Mouse (Mus musculus) erythroid progenitor cell, adult 5-6 weeks (primary cell): ENCODE results near the gene C330007P06Rik. TPM values are rescaled to one million over a fixed set of nuclear protein-coding genes. Genes with fewer than 3 reads are reported as not detected.
"Not testable (repeated sequence)": the region's sequence is repeated elsewhere in the genome, so short reads cannot be mapped to it uniquely, and the experiment has no call there.

Experiments
- ATAC-seq: replicated peaks from 2 replicates; pipeline ENCODE4 v1.8.0; 2016; ENCODE audit warnings: moderate number of reproducible peaks, mild to moderate bottlenecking, moderate TSS enrichment, inconsistent platforms; ENCODE audit not compliant: poor library complexity, low FRiP score, severe bottlenecking
- total RNA-seq, 2 experiments: library from RNA; stranded (forward) in 1 of 2; stranded (reverse) in 1 of 2; fragments of 150-400 nt in 1 of 2; fragments of 186-747, 209-891 nt in 1 of 2; gene quantifications; 2 replicates each; pipeline versions ENCODE4 v1.2.3 to v1.2.4; 2015 to 2017; ENCODE audit warnings: low replicate concordance in 2 of 2

C330007P06Rik gene
- total RNA-seq, 2 experiments from 2014 or later: 28.6 to 31.4 TPM

- ATAC-seq: no peak
Measured at GRCm38 (mm10) chrX:36805466-36806235, 68.3 kb downstream of the C330007P06Rik start.

GRCm38 (mm10) chrX:36804196-36804595 lies 69.7 kb downstream of the C330007P06Rik start:
- ATAC-seq: no peak

GRCm38 (mm10) chrX:36803189-36803588 lies 70.7 kb downstream of the C330007P06Rik start:
- ATAC-seq: no peak

GRCm38 (mm10) chrX:36799131-36799879 lies 74.6 kb downstream of the C330007P06Rik start:
- ATAC-seq: no peak

GRCm38 (mm10) chrX:36796734-36797133 lies 77.2 kb downstream of the C330007P06Rik start:
- ATAC-seq: not testable (repeated sequence)

- peak; percentile 75 for ATAC-seq
Measured at GRCm38 (mm10) chrX:36796163-36796581, 77.7 kb downstream of the C330007P06Rik start.

GRCm38 (mm10) chrX:36795424-36796162 lies 78.3 kb downstream of the C330007P06Rik start, which contains the start of gene Slc25a5:
TSS of gene Slc25a5 (plus strand) at chrX:36795651.
- peak; percentile 99 for ATAC-seq

GRCm38 (mm10) chrX:36794571-36794970 lies 79.3 kb downstream of the C330007P06Rik start:
- ATAC-seq: no peak

GRCm38 (mm10) chrX:36789360-36789759 lies 84.6 kb downstream of the C330007P06Rik start:
- ATAC-seq: no peak

GRCm38 (mm10) chrX:36777694-36778093 lies 96.2 kb downstream of the C330007P06Rik start:
- ATAC-seq: no peak

- ATAC-seq: no peak
Measured at GRCm38 (mm10) chrX:36775520-36775919, 98.4 kb downstream of the C330007P06Rik start.

Other genes with a start within 250 kb of the C330007P06Rik start
- 0.36 TPM in 1 of 2 replicates, not detected in the other for gene Akap17b, start 228.7 kb downstream of the C330007P06Rik start, total RNA-seq (2015; ENCODE audit: low replicate concordance)
- gene Akap17b, start 228.7 kb downstream of the C330007P06Rik start, total RNA-seq (2017; ENCODE audit: low replicate concordance): 0.26 TPM in 1 of 2 replicates, not detected in the other
- not detected in 2 replicates for gene Slc25a43, start 130.5 kb downstream of the C330007P06Rik start, total RNA-seq (2015; ENCODE audit: low replicate concordance)
- not detected in 2 replicates for gene Slc25a43, start 130.5 kb downstream of the C330007P06Rik start, total RNA-seq (2017; ENCODE audit: low replicate concordance)
- 208 and 285 TPM in 2 replicates for gene Slc25a5, start 78.5 kb downstream of the C330007P06Rik start, total RNA-seq (2015; ENCODE audit: low replicate concordance)
- gene Slc25a5, start 78.5 kb downstream of the C330007P06Rik start, total RNA-seq (2017; ENCODE audit: low replicate concordance): 144 and 176 TPM in 2 replicates
- 31.4 and 78.0 TPM in 2 replicates for gene Ube2a, start 211 bp downstream of the C330007P06Rik start, total RNA-seq (2015; ENCODE audit: low replicate concordance)
- gene Ube2a, start 211 bp downstream of the C330007P06Rik start, total RNA-seq (2017; ENCODE audit: low replicate concordance): 13.8 and 20.5 TPM in 2 replicates
- 5.0 and 5.4 TPM in 2 replicates for gene Nkrf, start 28.8 kb upstream of the C330007P06Rik start, total RNA-seq (2015; ENCODE audit: low replicate concordance)
- gene Nkrf, start 28.8 kb upstream of the C330007P06Rik start, total RNA-seq (2017; ENCODE audit: low replicate concordance): 1.1 and 3.6 TPM in 2 replicates
- gene Sept6, start 117.7 kb upstream of the C330007P06Rik start, total RNA-seq (2015; ENCODE audit: low replicate concordance): 10.5 and 18.4 TPM in 2 replicates
- gene Sept6, start 117.7 kb upstream of the C330007P06Rik start, total RNA-seq (2017; ENCODE audit: low replicate concordance): 3.9 and 6.8 TPM in 2 replicates
- not detected in 2 replicates for gene Sowahd, start 174.7 kb upstream of the C330007P06Rik start, total RNA-seq (2015; ENCODE audit: low replicate concordance)
- not detected in 2 replicates for gene Sowahd, start 174.7 kb upstream of the C330007P06Rik start, total RNA-seq (2017; ENCODE audit: low replicate concordance)
- 436 and 515 TPM in 2 replicates for gene Rpl39, start 211.3 kb upstream of the C330007P06Rik start, total RNA-seq (2015; ENCODE audit: low replicate concordance)
- gene Rpl39, start 211.3 kb upstream of the C330007P06Rik start, total RNA-seq (2017; ENCODE audit: low replicate concordance): 335 and 802 TPM in 2 replicates
- gene Upf3b, start 236.2 kb upstream of the C330007P06Rik start, total RNA-seq (2015; ENCODE audit: low replicate concordance): 55.1 and 75.5 TPM in 2 replicates
- gene Upf3b, start 236.2 kb upstream of the C330007P06Rik start, total RNA-seq (2017; ENCODE audit: low replicate concordance): 74.7 and 95.0 TPM in 2 replicates